Mouse (Mus musculus): ENCODE results near the gene B3gnt2.

DNA sequence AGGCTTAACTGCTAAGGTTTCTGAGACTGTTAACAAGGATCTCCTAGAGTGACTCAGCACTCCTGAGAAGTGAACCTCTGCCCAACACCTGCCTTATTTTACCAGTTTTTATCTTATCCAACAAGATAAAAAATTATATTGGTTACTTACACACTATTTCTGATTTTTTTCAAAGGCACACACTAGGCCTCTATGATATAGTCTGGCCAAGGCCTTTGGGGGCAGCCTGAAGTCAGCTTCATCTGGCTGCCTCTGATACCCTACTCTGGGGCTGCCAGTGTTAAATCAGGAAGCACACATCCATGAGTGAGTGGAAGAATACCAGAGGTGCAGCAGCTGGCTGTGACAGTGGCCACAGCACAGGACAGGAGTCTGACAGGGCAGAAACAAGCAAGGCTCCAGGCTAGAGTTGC, 45.7 kb upstream of the B3gnt2 start:
- TF ChIP-seq POLR2A (IDR thresholded peaks at IDR 0.05; ENCODE audit: insufficient read length, low read depth) (no peak), CEBPB (IDR thresholded peaks at IDR 0.05; ENCODE audit: insufficient read depth, poor library complexity, severe bottlenecking) (no peak)

Measured in myocyte (in vitro differentiated cells).